Mouse (Mus musculus) myocyte (in vitro differentiated cells): ENCODE results near the gene Tgm2.
A peak's percentile ranks its signal among the peaks of the same experiment; 100 is the strongest.

ENCODE experiments used
- E2F4 ChIP-seq: IDR thresholded peaks from one replicate; pipeline ENCODE4 v1.6.1; 2011; ENCODE audit warnings: mild to moderate bottlenecking, control low read depth, moderate library complexity; ENCODE audit not compliant: insufficient read depth
- MAX ChIP-seq: IDR thresholded peaks from one replicate; pipeline ENCODE4 v1.6.1; 2011; ENCODE audit warnings: low read depth, mild to moderate bottlenecking, control low read depth
- MYOD1 ChIP-seq, 3 experiments: IDR thresholded peaks; one replicate each; pipeline ENCODE4 v1.6.1; 2011; ENCODE audit warnings: control low read depth in 2 of 3, low read depth in 2 of 3, mild to moderate bottlenecking in 2 of 3, moderate library complexity in 1 of 3; ENCODE audit not compliant: insufficient read length in 2 of 3, control insufficient read depth in 1 of 3
- MYOG ChIP-seq, 3 experiments: IDR thresholded peaks; one replicate each; pipeline ENCODE4 v1.6.1; 2011; ENCODE audit warnings: control low read depth in 2 of 3, low read depth in 2 of 3, mild to moderate bottlenecking in 2 of 3; ENCODE audit not compliant: insufficient read length in 2 of 3, control insufficient read depth in 1 of 3, insufficient read depth in 1 of 3
- POLR2A ChIP-seq: IDR thresholded peaks from one replicate; pipeline ENCODE4 v1.6.1; 2011; ENCODE audit warnings: low read depth, mild to moderate bottlenecking, control low read depth, moderate library complexity; ENCODE audit not compliant: insufficient read length
- TCF12 ChIP-seq: IDR thresholded peaks from one replicate; pipeline ENCODE4 v1.6.1; 2011; ENCODE audit warnings: mild to moderate bottlenecking, control low read depth; ENCODE audit not compliant: poor library complexity, insufficient read depth, severe bottlenecking

DNA sequence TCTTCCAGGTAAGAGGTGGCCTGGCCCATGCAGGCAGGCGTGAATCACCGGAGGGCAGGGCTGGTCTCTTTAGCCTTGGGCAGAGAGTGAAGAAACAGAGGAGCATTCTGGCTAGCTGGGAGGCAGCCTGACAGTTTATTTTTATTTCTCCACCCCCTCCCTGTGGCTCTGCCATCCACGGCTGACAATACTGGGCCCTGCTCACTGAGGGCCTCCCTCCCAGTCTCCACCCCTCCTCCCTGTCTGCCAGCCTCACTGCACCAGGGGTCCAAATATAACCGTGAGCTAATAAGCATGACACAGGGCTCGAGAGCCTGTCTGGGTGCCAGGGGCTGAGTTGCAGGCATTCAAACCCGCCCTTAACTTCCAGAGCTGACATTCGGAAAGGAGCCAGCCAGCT, 6.6 kb downstream of the Tgm2 start:
- TF ChIP-seq POLR2A, result peak; percentile 23
- no peak for TF ChIP-seq MAX
- peak in 1 of 3 experiments; percentile 42 for TF ChIP-seq MYOD1 (IDR thresholded peaks at IDR 0.05; ENCODE audit: control insufficient read depth in 1 of 3, insufficient read length in 2 of 3, low read depth in 2 of 3)
- no peak for TF ChIP-seq E2F4
- no peak for TF ChIP-seq TCF12
- TF ChIP-seq MYOG (IDR thresholded peaks at IDR 0.05; ENCODE audit: control insufficient read depth in 1 of 3, insufficient read depth in 1 of 3, insufficient read length in 2 of 3, low read depth in 2 of 3), result peak in 1 of 3 experiments; percentile 33
